Mouse (Mus musculus) c-Kit-positive CD71-positive TER-119-positive erythroid progenitor cells, embryonic 14.5 days (primary cell): ENCODE data around the gene Rpl10a.
A peak's percentile ranks its signal among the peaks of the same experiment; 100 is the strongest.
"Not testable (repeated sequence)": the region's sequence is repeated elsewhere in the genome, so short reads cannot be mapped to it uniquely, and the experiment has no call there.

Experiments used
- DNase-seq: peaks from one replicate; pipeline ENCODE4 v3.0.0-alpha.2; 2013; ENCODE audit warnings: low spot score

Rpl10a gene

GRCm38 (mm10) chr17:28308297-28309195 is 19.7 kb upstream of the Rpl10a start:
- peak; percentile 84 for DNase-seq

- no peak for DNase-seq
Measured at GRCm38 (mm10) chr17:28310831-28311230, 17.4 kb upstream of the Rpl10a start.

- no peak for DNase-seq
Measured at GRCm38 (mm10) chr17:28311366-28312132, 16.7 kb upstream of the Rpl10a start.

- DNase-seq = no peak
Measured at GRCm38 (mm10) chr17:28312232-28313211, 15.7 kb upstream of the Rpl10a start.

- DNase-seq = peak; percentile 100
Measured at GRCm38 (mm10) chr17:28313212-28313879, 14.9 kb upstream of the Rpl10a start, which contains the start of gene Fance. TSS of gene Fance (plus strand) at chr17:28313519.

GRCm38 (mm10) chr17:28313880-28314225 is 14.4 kb upstream of the Rpl10a start:
- peak; percentile 47 for DNase-seq

GRCm38 (mm10) chr17:28315611-28316160 is 12.6 kb upstream of the Rpl10a start:
- DNase-seq = no peak

- DNase-seq = no peak
Measured at GRCm38 (mm10) chr17:28316476-28316875, 11.8 kb upstream of the Rpl10a start.

GRCm38 (mm10) chr17:28317091-28317490 is 11.2 kb upstream of the Rpl10a start:
- DNase-seq = no peak

GRCm38 (mm10) chr17:28317725-28318124 is 10.5 kb upstream of the Rpl10a start:
- DNase-seq = peak; percentile 56

GRCm38 (mm10) chr17:28321700-28322099 is 6.6 kb upstream of the Rpl10a start:
- DNase-seq = no peak

GRCm38 (mm10) chr17:28323786-28324185 is 4.5 kb upstream of the Rpl10a start:
- no peak for DNase-seq

GRCm38 (mm10) chr17:28324416-28324815 is 3.9 kb upstream of the Rpl10a start:
- DNase-seq = not testable (repeated sequence)

- DNase-seq = no peak
Measured at GRCm38 (mm10) chr17:28325751-28326150, 2.5 kb upstream of the Rpl10a start.

GRCm38 (mm10) chr17:28326951-28327350 is 1.3 kb upstream of the Rpl10a start:
- DNase-seq = no peak

GRCm38 (mm10) chr17:28327673-28328325 is 472 bp upstream of the Rpl10a start:
- no peak for DNase-seq

- DNase-seq = no peak
Measured at GRCm38 (mm10) chr17:28328946-28329345, 675 bp downstream of the Rpl10a start.

- DNase-seq = no peak
Measured at GRCm38 (mm10) chr17:28329503-28330231, 1.4 kb downstream of the Rpl10a start.

GRCm38 (mm10) chr17:28330232-28330546 is 1.9 kb downstream of the Rpl10a start:
- no peak for DNase-seq

GRCm38 (mm10) chr17:28330590-28330989 is 2.3 kb downstream of the Rpl10a start:
- not testable (repeated sequence) for DNase-seq
